Mouse (Mus musculus) midbrain, embryonic 10.5 days (tissue): ENCODE measurements around the gene Actb. TPM values are rescaled to one million over a fixed set of nuclear protein-coding genes. Genes with fewer than 3 reads are reported as not detected.

Experiments used
- DNase-seq: peaks from one replicate; pipeline ENCODE4 v3.0.0-alpha.2; 2017; ENCODE audit warnings: low spot score
- H3K27ac ChIP-seq: fragments of 300-500 bp; sonication (generic); replicated peaks from 2 replicates; pipeline ENCODE4 v1.5.1; 2016; ENCODE audit warnings: mild to moderate bottlenecking
- H3K27me3 ChIP-seq: fragments of 300-500 bp; sonication (generic); 2 replicates; pipeline ENCODE4 v1.6.1; 2016; ENCODE audit warnings: low read depth, mild to moderate bottlenecking; ENCODE audit not compliant: poor library complexity, severe bottlenecking
- H3K36me3 ChIP-seq: fragments of 300-500 bp; sonication (generic); 2 replicates; pipeline ENCODE4 v1.6.1; 2016; ENCODE audit warnings: mild to moderate bottlenecking, moderate library complexity
- H3K4me1 ChIP-seq: fragments of 300-500 bp; sonication (generic); 2 replicates; pipeline ENCODE4 v1.6.1; 2016
- H3K4me3 ChIP-seq: fragments of 300-500 bp; sonication (generic); 2 replicates; pipeline ENCODE4 v1.5.1; 2016; ENCODE audit warnings: mild to moderate bottlenecking, moderate library complexity
- H3K9me3 ChIP-seq: fragments of 300-500 bp; sonication (generic); replicated peaks from 2 replicates; pipeline ENCODE4 v1.6.1; 2016; ENCODE audit warnings: mild to moderate bottlenecking
- WGBS: fragments of 180-500 bp; shearing (Covaris S2); methylation state at CpG from one replicate; pipeline ENCODE4 v1.1.7; 2016; 5-methylcytosine and 5-hydroxymethylcytosine counted together
- polyA plus RNA-seq: library from polyadenylated mRNA; unstranded; fragments of >200 nt; fragmentation: Nextera tagmentation; extraction: Ambion mirVana; gene quantifications from 2 replicates; pipeline ENCODE4 v1.2.1, GENCODE M21; 2016

The Actb gene
- polyA plus RNA-seq, 1 experiment from 2014 or later, result 12,690 TPM

GRCm38 (mm10) chr5:142916593-142916992, 10.0 kb upstream of the Actb start:
- Histone ChIP-seq H3K4me1 (peaks cover 6% of the 10 kb centered on the region; the same call in 1 of the 2 replicates), H3K9me3 (no peaks in the 10 kb centered on the region), H3K27ac (no peak overlapping the region), H3K36me3 (no peaks in the 10 kb centered on the region), H3K27me3 (no peaks in the 10 kb centered on the region), H3K4me3 (no peak overlapping the region)
- 85% methylated on average over 7 of the region's 7 CpGs for WGBS
- no peak for DNase-seq

GRCm38 (mm10) chr5:142915231-142915630, 8.7 kb upstream of the Actb start:
- no peaks in the 10 kb centered on the region for H3K9me3 ChIP-seq
- no peak overlapping the region for H3K27ac ChIP-seq
- no peaks in the 10 kb centered on the region for H3K36me3 ChIP-seq
- H3K27me3 ChIP-seq, result no peaks in the 10 kb centered on the region
- peaks cover under 1% of the 10 kb centered on the region; the same call in 1 of the 2 replicates for H3K4me1 ChIP-seq
- DNase-seq, result no peak
- 96% methylated on average over 11 of the region's 11 CpGs for WGBS
- no peak overlapping the region for H3K4me3 ChIP-seq

GRCm38 (mm10) chr5:142912739-142913138, 6.2 kb upstream of the Actb start:
- Histone ChIP-seq H3K27ac (no peak overlapping the region), H3K4me1 (peaks cover 25% of the 10 kb centered on the region), H3K4me3 (no peak overlapping the region), H3K36me3 (no peaks in the 10 kb centered on the region), H3K9me3 (no peaks in the 10 kb centered on the region), H3K27me3 (no peaks in the 10 kb centered on the region)
- 81% methylated on average over 4 of the region's 4 CpGs for WGBS
- DNase-seq, result no peak

- 98% methylated on average over 3 of the region's 3 CpGs for WGBS
- no peaks in the 10 kb centered on the region for H3K9me3 ChIP-seq
- H3K4me3 ChIP-seq, result no peak overlapping the region
- H3K27ac ChIP-seq, result no peak overlapping the region
- peaks cover 30% of the 10 kb centered on the region for H3K4me1 ChIP-seq
- DNase-seq, result no peak
- no peaks in the 10 kb centered on the region for H3K36me3 ChIP-seq
- H3K27me3 ChIP-seq, result no peaks in the 10 kb centered on the region
Observed at GRCm38 (mm10) chr5:142912320-142912719, 5.8 kb upstream of the Actb start.

- H3K9me3 ChIP-seq, result no peaks in the 10 kb centered on the region
- H3K27ac ChIP-seq, result no peak overlapping the region
- H3K4me1 ChIP-seq, result peaks cover 36% of the 10 kb centered on the region
- H3K4me3 ChIP-seq, result no peak overlapping the region
- no peaks in the 10 kb centered on the region for H3K27me3 ChIP-seq
- DNase-seq, result no peak
- H3K36me3 ChIP-seq, result no peaks in the 10 kb centered on the region
- WGBS, result 91% methylated on average over 2 of the region's 2 CpGs
Observed at GRCm38 (mm10) chr5:142911629-142912028, 5.1 kb upstream of the Actb start.

- DNase-seq, result no peak
Observed at GRCm38 (mm10) chr5:142909576-142910278, 3.2 kb upstream of the Actb start.

GRCm38 (mm10) chr5:142908941-142909575, 2.5 kb upstream of the Actb start:
- Histone ChIP-seq H3K4me1 (peaks cover 47% of the 10 kb centered on the region), H3K27me3 (peaks cover 8% of the 10 kb centered on the region; the same call in 1 of the 2 replicates), H3K4me3 (no peak overlapping the region), H3K9me3 (no peaks in the 10 kb centered on the region), H3K27ac (peak overlapping the region; percentile 100), H3K36me3 (peaks cover 17% of the 10 kb centered on the region)
- no peak for DNase-seq
- WGBS, result 60% methylated on average over 5 of the region's 5 CpGs

More at GRCm38 (mm10) chr5:142909576-142910278, 3.2 kb upstream of the Actb start:
- Histone ChIP-seq H3K27me3 (peaks cover 8% of the 10 kb centered on the region; the same call in 1 of the 2 replicates), H3K4me3 (no peak overlapping the region; the same call in 1 of the 2 replicates), H3K4me1 (peaks cover 40% of the 10 kb centered on the region), H3K27ac (peak overlapping the region; percentile 100), H3K36me3 (peaks cover 10% of the 10 kb centered on the region), H3K9me3 (no peaks in the 10 kb centered on the region)
- whole genome bisulfite sequencing, result 67% methylated on average over 8 of the region's 8 CpGs

- H3K27me3 ChIP-seq, result peaks cover 8% of the 10 kb centered on the region; the same call in 1 of the 2 replicates
- DNase-seq, result no peak
- H3K4me3 ChIP-seq, result peak overlapping the region; percentile 100
- H3K27ac ChIP-seq, result peak overlapping the region; percentile 100
- peaks cover 27% of the 10 kb centered on the region for H3K36me3 ChIP-seq
- peaks cover 51% of the 10 kb centered on the region for H3K4me1 ChIP-seq
- H3K9me3 ChIP-seq, result no peaks in the 10 kb centered on the region
- 86% methylated on average over 5 of the region's 5 CpGs for WGBS
Observed at GRCm38 (mm10) chr5:142907803-142908559, 1.4 kb upstream of the Actb start.

GRCm38 (mm10) chr5:142907048-142907802, 671 bp upstream of the Actb start:
- Histone ChIP-seq H3K9me3 (no peaks in the 10 kb centered on the region), H3K36me3 (peaks cover 35% of the 10 kb centered on the region), H3K4me1 (peaks cover 51% of the 10 kb centered on the region), H3K27me3 (peaks cover 8% of the 10 kb centered on the region; the same call in 1 of the 2 replicates), H3K4me3 (peak overlapping the region; percentile 100), H3K27ac (peak overlapping the region; percentile 100)
- WGBS, result 48% methylated on average over 14 of the region's 14 CpGs
- DNase-seq, result no peak

GRCm38 (mm10) chr5:142905725-142906531, 626 bp downstream of the Actb start:
- H3K27ac ChIP-seq, result peak overlapping the region; percentile 100
- under 1% methylated on average over 84 of the region's 84 CpGs for WGBS
- peak overlapping the region; percentile 100 for H3K4me3 ChIP-seq
- H3K4me1 ChIP-seq, result peaks cover 51% of the 10 kb centered on the region
- DNase-seq, result peak; percentile 100
- peaks cover 8% of the 10 kb centered on the region; the same call in 1 of the 2 replicates for H3K27me3 ChIP-seq
- peaks cover 48% of the 10 kb centered on the region for H3K36me3 ChIP-seq
- H3K9me3 ChIP-seq, result no peaks in the 10 kb centered on the region

GRCm38 (mm10) chr5:142905038-142905695, 1.4 kb downstream of the Actb start:
- H3K36me3 ChIP-seq, result peaks cover 55% of the 10 kb centered on the region
- H3K9me3 ChIP-seq, result no peaks in the 10 kb centered on the region
- H3K27ac ChIP-seq, result peak overlapping the region; percentile 100
- H3K4me1 ChIP-seq, result peaks cover 50% of the 10 kb centered on the region
- WGBS, result 9% methylated on average over 27 of the region's 27 CpGs
- DNase-seq, result no peak
- peaks cover 8% of the 10 kb centered on the region; the same call in 1 of the 2 replicates for H3K27me3 ChIP-seq
- peak overlapping the region; percentile 100 for H3K4me3 ChIP-seq
